Mouse (Mus musculus): Measurements from ENCODE around the gene Rbbp5. TPM values are rescaled to one million over a fixed set of nuclear protein-coding genes. Genes with fewer than 3 reads are reported as not detected.
A peak's percentile ranks its signal among the peaks of the same experiment; 100 is the strongest.

The Rbbp5 gene
- total RNA-seq, 2 experiments from 2014 or later, result 18.4 to 23.5 TPM

- TF ChIP-seq CTCF (IDR thresholded peaks at IDR 0.05), result no peak
- Histone ChIP-seq H3K4me3 (no peak overlapping the region), H3K27ac (no peak overlapping the region)
- no peak for DNase-seq
- intact Hi-C loops (cut with DNase I), result no loop called here
These were observed 53.5 kb downstream of the Rbbp5 start for GRCm38 (mm10) chr1:132530631-132531191.

- Histone ChIP-seq H3K4me3 (no peak overlapping the region), H3K27ac (no peak overlapping the region)
- intact Hi-C loops (cut with DNase I), result no loop called here
- TF ChIP-seq CTCF (IDR thresholded peaks at IDR 0.05), result no peak
- no peak for DNase-seq
These were observed 55.4 kb downstream of the Rbbp5 start for GRCm38 (mm10) chr1:132532521-132532920.

- intact Hi-C loops (cut with DNase I), result no loop called here
- no peak for TF ChIP-seq CTCF (IDR thresholded peaks at IDR 0.05)
These were observed 56.7 kb downstream of the Rbbp5 start for GRCm38 (mm10) chr1:132533840-132534239.

GRCm38 (mm10) chr1:132535541-132535940, 58.4 kb downstream of the Rbbp5 start:
- Histone ChIP-seq H3K27ac (no peak overlapping the region), H3K4me3 (no peak overlapping the region)
- DNase-seq, result no peak
- intact Hi-C loops (cut with DNase I), result no loop called here
- no peak for TF ChIP-seq CTCF (IDR thresholded peaks at IDR 0.05)

More at GRCm38 (mm10) chr1:132533840-132534239, 56.7 kb downstream of the Rbbp5 start:
- H3K27ac ChIP-seq, result no peak overlapping the region
- H3K4me3 ChIP-seq, result no peak overlapping the region
- DNase-seq, result no peak

- DNase-seq, result no peak
- no peak overlapping the region for H3K27ac ChIP-seq
- TF ChIP-seq CTCF (IDR thresholded peaks at IDR 0.05), result no peak
- intact Hi-C loops (cut with DNase I), result no loop called here
- no peak overlapping the region for H3K4me3 ChIP-seq
These were observed 59.3 kb downstream of the Rbbp5 start for GRCm38 (mm10) chr1:132536416-132536815.

GRCm38 (mm10) chr1:132537736-132538135, 60.6 kb downstream of the Rbbp5 start:
- TF ChIP-seq CTCF (IDR thresholded peaks at IDR 0.05), result no peak
- intact Hi-C loops (cut with DNase I), result no loop called here
- no peak for DNase-seq
- Histone ChIP-seq H3K27ac (no peak overlapping the region), H3K4me3 (no peak overlapping the region)

- no peak overlapping the region for H3K4me3 ChIP-seq
- intact Hi-C loops (cut with DNase I), result no loop called here
- TF ChIP-seq CTCF (IDR thresholded peaks at IDR 0.05), result no peak
- no peak for DNase-seq
- no peak overlapping the region for H3K27ac ChIP-seq
These were observed 63.5 kb downstream of the Rbbp5 start for GRCm38 (mm10) chr1:132540701-132541100.

- TF ChIP-seq CTCF (IDR thresholded peaks at IDR 0.05), result no peak
- intact Hi-C loops (cut with DNase I), result no loop called here
These were observed 64.1 kb downstream of the Rbbp5 start for GRCm38 (mm10) chr1:132541171-132541823.

GRCm38 (mm10) chr1:132541824-132542599, 64.8 kb downstream of the Rbbp5 start:
- DNase-seq, result no peak
- Histone ChIP-seq H3K27ac (no peak overlapping the region), H3K4me3 (no peak overlapping the region)
- intact Hi-C loops (cut with DNase I), result no loop called here
- no peak for TF ChIP-seq CTCF (IDR thresholded peaks at IDR 0.05)

More at GRCm38 (mm10) chr1:132541171-132541823, 64.1 kb downstream of the Rbbp5 start:
- no peak overlapping the region for H3K27ac ChIP-seq
- DNase-seq, result peak; percentile 47
- no peak overlapping the region for H3K4me3 ChIP-seq

GRCm38 (mm10) chr1:132542762-132543306, 65.7 kb downstream of the Rbbp5 start, which contains the start of gene Cntn2:
Cntn2 (minus strand) TSS chr1:132543256.
- Histone ChIP-seq H3K4me3 (no peak within 1 kb of the TSS), H3K27ac (no peak within 1 kb of the TSS)
- no peak for DNase-seq
- no peak for TF ChIP-seq CTCF (IDR thresholded peaks at IDR 0.05)
- intact Hi-C loops (cut with DNase I), result no loop called here

- Histone ChIP-seq H3K4me3 (no peak overlapping the region), H3K27ac (no peak overlapping the region)
- DNase-seq, result peak; percentile 75
- intact Hi-C loops (cut with DNase I), result no loop called here
- no peak for TF ChIP-seq CTCF (IDR thresholded peaks at IDR 0.05)
These were observed 66.6 kb downstream of the Rbbp5 start for GRCm38 (mm10) chr1:132543789-132544188.

Other genes starting within 250 kb of the Rbbp5 start
- not detected for gene Gm10188, start 247.6 kb upstream of the Rbbp5 start, total RNA-seq (2021)
- gene Klhdc8a, start 178.7 kb upstream of the Rbbp5 start, total RNA-seq (2021), result under 1 TPM; 0.13 to 0.31 TPM
- under 1 TPM; 0.38 to 0.98 TPM for gene Nuak2, start 161.2 kb upstream of the Rbbp5 start, total RNA-seq (2021)
- gene Tmcc2, start 86.1 kb upstream of the Rbbp5 start, total RNA-seq (2021), result 10 to 100 TPM; 29.4 to 40.8 TPM
- gene Dstyk, start 59.8 kb upstream of the Rbbp5 start, total RNA-seq (2021), result 10 to 100 TPM in 1 of 2 experiments, 1 to 10 TPM in 1; 9.7 to 11.1 TPM
- 1 to 10 TPM; 1.3 to 1.7 TPM for gene Tmem81, start 28.9 kb downstream of the Rbbp5 start, total RNA-seq (2021)
- gene Cntn2, start 65.9 kb downstream of the Rbbp5 start, total RNA-seq (2021), result under 1 TPM in 1 of 2 experiments, not detected in 1; 0.08 TPM

Data from gastrocnemius, adult 2 months (tissue).